Mouse (Mus musculus) ES-E14 (cell line): ENCODE results near the gene Bsn.

ENCODE experiments used
- ZC3H11A ChIP-seq: IDR thresholded peaks from 2 replicates; pipeline ENCODE4 v1.6.1; 2012; ENCODE audit warnings: low read depth, mild to moderate bottlenecking, inconsistent platforms, low read length, borderline replicate concordance
- ZNF384 ChIP-seq: IDR thresholded peaks from 2 replicates; pipeline ENCODE4 v1.6.1; 2012; ENCODE audit warnings: low read depth, low read length, inconsistent platforms

GRCm38 (mm10) chr9:108141387-108141786 lies 48.8 kb downstream of the Bsn start:
- no peak for TF ChIP-seq ZC3H11A
- no peak for TF ChIP-seq ZNF384
